Mouse (Mus musculus): ENCODE measurements around the gene Pros1. TPM values are rescaled to one million over a fixed set of nuclear protein-coding genes. Genes with fewer than 3 reads are reported as not detected.

The Pros1 gene
- 0.75 TPM in 1 of 4 replicates, not detected in the others for total RNA-seq (2023)

DNA sequence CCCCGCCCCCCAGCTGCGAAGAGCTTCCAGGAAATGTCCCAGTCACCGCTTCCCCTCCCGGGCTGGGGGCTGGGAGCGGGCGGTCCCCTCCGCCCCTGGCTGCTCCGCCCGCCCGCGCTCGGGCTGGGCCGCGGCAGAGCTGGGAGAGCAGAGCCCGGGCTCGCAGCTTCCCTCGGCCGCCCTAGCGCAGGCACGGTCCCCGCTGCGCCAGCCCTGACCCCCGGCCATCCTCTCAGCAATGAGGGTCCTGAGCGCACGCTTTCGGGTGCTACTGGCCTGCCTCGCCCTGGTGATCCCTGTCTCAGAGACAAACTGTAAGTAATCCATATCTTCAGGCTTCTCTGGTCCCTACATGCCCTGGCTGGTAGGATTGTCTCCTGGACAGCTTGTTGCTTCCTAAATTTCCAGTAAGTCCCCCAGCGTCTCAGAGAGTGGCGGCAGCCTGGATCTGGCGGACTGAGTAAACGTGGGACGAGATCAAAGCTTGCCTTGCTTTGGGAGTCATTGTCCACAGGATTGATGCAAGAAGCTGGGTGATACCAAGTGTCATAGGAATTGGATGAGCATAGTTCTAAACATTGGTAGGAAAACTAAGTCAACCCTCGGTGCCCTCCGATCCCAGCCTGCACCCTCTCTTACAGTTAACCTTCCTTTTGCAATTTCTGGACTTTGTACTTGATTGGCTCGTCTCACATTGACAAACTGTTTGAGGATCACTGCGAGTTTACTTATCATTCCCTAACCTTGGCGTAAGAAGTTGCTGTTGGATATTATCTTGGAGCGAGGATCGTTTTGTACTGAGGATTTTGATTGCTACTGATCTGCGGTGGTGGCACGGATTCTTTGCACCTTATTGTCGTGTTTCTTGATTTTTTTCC is at the start of gene Pros1:
Gene Pros1 (plus strand): TSS at position 117 of the 878 bp plus-strand sequence.

DNA sequence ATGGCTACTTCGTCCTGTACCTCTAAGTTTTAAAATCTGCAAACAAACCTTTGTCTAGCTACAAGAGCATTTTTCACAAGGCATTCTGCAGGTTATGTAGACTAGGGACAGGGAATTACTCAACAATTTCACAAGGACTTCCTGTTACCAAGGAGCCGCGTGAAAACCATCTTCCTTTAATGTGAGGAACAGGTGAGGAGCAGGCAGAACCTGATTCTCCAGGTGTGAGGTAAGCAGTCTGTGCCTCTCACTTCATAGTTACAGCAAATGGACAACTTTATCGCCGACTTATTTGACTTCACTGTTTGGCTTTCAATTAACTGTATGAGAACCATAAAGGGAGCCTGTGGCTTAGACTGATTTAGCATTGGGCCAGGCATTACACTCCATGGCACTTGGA is 39.6 kb upstream of the Pros1 start, which contains the start of gene Stx19:
Gene Stx19 (plus strand): TSS at position 186 of the 400 bp plus-strand sequence.

DNA sequence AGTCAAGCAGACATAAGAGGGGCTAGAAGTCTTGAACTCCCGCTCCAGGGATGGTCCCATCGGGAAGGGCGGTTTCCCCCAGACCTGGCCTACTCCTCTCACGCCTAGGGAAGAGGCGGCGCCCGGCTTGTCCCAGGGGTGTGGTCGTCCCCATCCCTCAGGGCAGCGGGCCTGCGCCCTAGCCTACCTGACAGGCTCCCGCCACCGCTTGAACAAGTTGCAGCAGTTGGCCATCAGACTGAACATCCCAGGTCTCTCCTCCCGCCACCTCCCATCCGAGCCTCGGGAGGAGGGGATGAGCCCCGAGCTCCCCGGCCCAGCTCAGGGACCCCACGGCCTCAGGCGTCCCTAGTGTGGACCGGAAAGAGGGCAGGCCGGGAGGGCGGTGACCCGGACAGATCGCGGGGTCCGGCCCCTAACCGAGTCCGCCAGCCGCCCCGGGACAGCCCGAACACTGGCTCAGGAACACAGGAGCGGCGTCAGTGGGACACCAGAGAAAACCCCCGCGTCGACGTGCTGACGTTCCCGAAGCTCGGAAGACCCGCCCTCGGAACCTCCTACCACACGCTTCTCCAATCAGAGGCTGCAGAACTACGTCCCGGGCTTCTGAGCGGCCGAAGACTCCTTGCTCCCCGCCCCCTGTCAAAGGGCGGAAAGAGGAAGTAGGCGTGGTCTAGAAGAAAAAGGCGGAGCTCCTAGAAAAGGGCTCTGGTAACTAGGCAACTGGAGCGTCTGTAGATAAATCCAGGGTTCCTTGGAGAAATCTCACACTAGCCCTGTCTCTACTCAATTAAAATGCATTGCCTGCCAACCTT is 7.4 kb upstream of the Pros1 start, which contains the start of gene Arl13b:
Gene Arl13b (minus strand): TSS at position 543 of the 815 bp plus-strand sequence.

Other genes with a start within 250 kb of the Pros1 start
- 9.4 to 26.2 TPM (median 14.6 TPM) in 4 replicates for gene Nsun3, start 67.5 kb upstream of the Pros1 start, total RNA-seq (2023)
- not detected in 4 replicates for gene Stx19, start 39.6 kb upstream of the Pros1 start, total RNA-seq (2023)
- 18.3 to 27.7 TPM (median 23.8 TPM) in 4 replicates for gene Arl13b, start 7.3 kb upstream of the Pros1 start, total RNA-seq (2023)